Mouse (Mus musculus): ENCODE measurements around the gene Isl2. TPM values are rescaled to one million over a fixed set of nuclear protein-coding genes. Genes with fewer than 3 reads are reported as not detected.

Gene Isl2
- polyA plus RNA-seq, 1 experiment from 2014 or later: not detected

DNA sequence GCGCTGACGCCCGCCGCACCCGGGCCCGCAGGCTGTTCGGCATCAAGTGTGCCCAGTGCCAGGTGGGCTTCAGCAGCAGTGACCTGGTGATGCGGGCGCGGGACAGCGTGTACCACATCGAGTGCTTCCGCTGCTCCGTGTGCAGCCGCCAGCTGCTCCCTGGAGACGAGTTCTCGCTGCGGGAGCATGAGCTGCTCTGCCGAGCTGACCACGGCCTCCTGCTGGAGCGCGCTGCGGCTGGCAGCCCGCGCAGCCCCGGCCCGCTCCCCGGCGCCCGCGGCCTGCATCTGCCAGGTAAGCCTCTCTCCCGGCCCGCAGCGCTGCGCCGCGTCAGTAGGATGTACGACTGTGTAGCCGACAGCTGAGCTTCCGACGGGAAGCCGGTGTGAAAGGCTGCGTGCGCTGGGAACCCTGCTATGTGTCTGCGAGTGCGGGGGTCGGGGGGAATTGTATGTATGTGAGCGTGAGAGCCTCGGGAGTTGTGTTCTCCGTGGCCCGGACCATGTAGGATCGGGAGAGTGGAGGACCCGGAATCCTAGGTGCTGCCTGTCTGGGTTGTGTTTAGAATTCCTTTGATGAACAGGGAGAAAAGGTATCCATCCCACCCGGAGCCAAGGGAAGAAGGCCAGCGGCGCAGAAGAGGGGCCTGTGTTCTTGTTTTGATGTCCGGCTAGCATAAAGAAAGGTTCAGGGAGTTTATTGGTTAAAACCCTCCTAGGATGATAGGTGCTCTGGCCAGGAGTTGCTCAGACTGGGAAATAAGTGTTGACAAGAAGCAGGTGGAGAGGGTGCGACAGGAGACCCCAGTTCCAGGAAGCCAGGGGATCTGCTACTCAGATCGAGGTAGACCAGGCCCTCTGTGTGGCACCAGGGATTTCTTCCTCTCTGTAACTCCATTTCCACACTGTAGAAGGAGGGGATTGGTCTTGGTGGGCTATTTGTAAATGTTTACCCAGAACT, 4.2 kb downstream of the Isl2 start:
- peak; percentile 39 for DNase-seq
- Histone ChIP-seq H3K4me1 (ENCODE audit: insufficient read depth) (peaks cover 8% of the 10 kb centered on the region; the same call in 1 of the 2 replicates), H3K9ac (peak overlapping the region; percentile 3; the same call in 1 of the 2 replicates)

GRCm38 (mm10) chr9:55543336-55543702, 4.8 kb downstream of the Isl2 start:
- Histone ChIP-seq H3K36me3 (ENCODE audit: insufficient read depth) (no peaks in the 10 kb centered on the region), H3K9me3 (ENCODE audit: low read depth, low read length) (no peaks in the 10 kb centered on the region), H3K27ac (ENCODE audit: low read depth) (no peak overlapping the region), H3K4me2 (no peak overlapping the region), H3K4me3 (ENCODE audit: low read depth, low read length) (no peak overlapping the region), H3K9ac (no peak overlapping the region), H3K27me3 (ENCODE audit: insufficient read depth, low read length) (peaks cover 99% of the 10 kb centered on the region), H3K4me1 (ENCODE audit: insufficient read depth) (peaks cover 8% of the 10 kb centered on the region; the same call in 1 of the 2 replicates)
- ATAC-seq (ENCODE audit: insufficient read depth) (no peak), DNase-seq (no peak)
- WGBS: 29% methylated on average over 8 of the region's 8 CpGs
- TF ChIP-seq CTCF (IDR thresholded peaks at IDR 0.05; ENCODE audit: low read depth): no peak

More for the DNA sequence above, 4.2 kb downstream of the Isl2 start:
- ATAC-seq (ENCODE audit: insufficient read depth): no peak
- 4% methylated on average over 58 of the region's 59 CpGs for WGBS
- no peaks in the 10 kb centered on the region for H3K36me3 ChIP-seq (ENCODE audit: insufficient read depth)
- H3K4me3 ChIP-seq (ENCODE audit: low read depth, low read length): peak overlapping the region; percentile 40
- H3K27me3 ChIP-seq (ENCODE audit: insufficient read depth, low read length): peaks cover 96% of the 10 kb centered on the region
- peak overlapping the region; percentile 79 for H3K4me2 ChIP-seq
- no peak overlapping the region for H3K27ac ChIP-seq (ENCODE audit: low read depth)
- no peak for TF ChIP-seq CTCF (IDR thresholded peaks at IDR 0.05; ENCODE audit: low read depth)
- no peaks in the 10 kb centered on the region for H3K9me3 ChIP-seq (ENCODE audit: low read depth, low read length)

DNA sequence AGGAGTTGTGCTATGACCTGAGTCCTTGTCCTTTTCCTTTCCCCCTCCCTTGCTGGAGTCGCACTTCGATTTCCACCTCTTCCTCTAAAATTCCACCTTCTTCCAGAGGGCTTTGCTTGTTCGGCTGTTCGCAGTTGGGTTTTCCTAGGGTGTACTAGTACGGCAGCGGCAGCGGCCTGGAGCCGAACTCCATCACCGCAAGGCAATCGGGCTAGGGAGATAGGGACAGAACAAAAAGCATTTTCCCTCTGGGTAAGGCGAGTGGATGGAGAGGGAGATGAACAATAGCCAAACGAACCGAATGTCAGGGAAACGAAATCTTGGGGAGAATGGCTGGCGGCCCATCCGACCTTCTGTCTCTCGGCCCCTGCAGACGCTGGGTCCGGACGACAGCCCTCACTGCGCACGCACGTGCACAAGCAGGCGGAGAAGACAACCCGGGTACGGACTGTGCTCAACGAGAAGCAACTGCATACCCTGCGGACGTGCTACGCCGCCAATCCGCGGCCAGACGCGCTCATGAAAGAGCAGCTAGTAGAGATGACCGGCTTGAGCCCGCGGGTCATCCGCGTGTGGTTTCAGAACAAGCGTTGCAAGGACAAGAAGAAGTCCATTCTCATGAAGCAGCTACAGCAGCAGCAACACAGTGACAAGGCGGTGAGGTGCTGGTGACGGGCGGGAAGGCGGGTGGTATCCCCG, 5.4 kb downstream of the Isl2 start:
- no peak overlapping the region for H3K27ac ChIP-seq (ENCODE audit: low read depth)
- H3K36me3 ChIP-seq (ENCODE audit: insufficient read depth): no peaks in the 10 kb centered on the region
- H3K9me3 ChIP-seq (ENCODE audit: low read depth, low read length): no peaks in the 10 kb centered on the region
- TF ChIP-seq CTCF (IDR thresholded peaks at IDR 0.05; ENCODE audit: low read depth): no peak
- H3K4me3 ChIP-seq (ENCODE audit: low read depth, low read length): peak overlapping the region; percentile 19
- no peak for ATAC-seq (ENCODE audit: insufficient read depth)
- H3K4me2 ChIP-seq: peak overlapping the region; percentile 48
- DNase-seq: peak; percentile 64
- 3% methylated on average over 46 of the region's 46 CpGs for WGBS
- no peak overlapping the region for H3K9ac ChIP-seq
- peaks cover 99% of the 10 kb centered on the region for H3K27me3 ChIP-seq (ENCODE audit: insufficient read depth, low read length)
- peaks cover 8% of the 10 kb centered on the region; the same call in 1 of the 2 replicates for H3K4me1 ChIP-seq (ENCODE audit: insufficient read depth)

DNA sequence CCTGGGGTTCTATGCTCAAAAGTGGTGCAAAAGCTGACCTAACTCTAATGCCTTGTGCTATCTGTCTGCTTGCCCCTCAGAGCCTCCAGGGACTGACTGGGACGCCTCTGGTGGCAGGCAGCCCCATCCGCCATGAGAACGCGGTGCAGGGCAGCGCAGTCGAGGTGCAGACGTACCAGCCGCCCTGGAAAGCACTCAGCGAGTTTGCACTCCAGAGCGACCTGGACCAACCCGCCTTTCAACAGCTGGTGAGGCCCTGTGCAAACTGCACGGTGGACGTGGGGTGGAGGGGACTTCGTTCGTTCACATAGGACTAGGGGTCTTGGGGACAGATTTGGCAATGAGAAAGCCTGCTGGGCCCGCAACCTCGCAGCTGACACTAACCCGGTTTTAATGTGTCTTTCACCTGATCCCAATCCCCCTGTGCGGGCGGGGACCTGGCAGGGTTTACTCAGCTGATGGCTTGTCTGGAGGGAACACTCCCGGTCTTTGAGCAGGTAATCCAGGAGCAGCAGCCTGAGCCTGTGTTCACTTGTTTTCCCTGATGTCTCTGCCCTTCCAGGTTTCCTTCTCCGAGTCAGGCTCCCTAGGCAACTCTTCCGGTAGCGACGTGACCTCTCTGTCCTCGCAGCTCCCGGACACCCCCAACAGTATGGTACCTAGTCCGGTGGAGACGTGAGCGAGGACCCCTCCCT, 6.5 kb downstream of the Isl2 start:
- TF ChIP-seq CTCF (IDR thresholded peaks at IDR 0.05; ENCODE audit: low read depth): no peak
- Histone ChIP-seq H3K4me3 (ENCODE audit: low read depth, low read length) (peak overlapping the region; percentile 23; the same call in 1 of the 2 replicates), H3K4me1 (ENCODE audit: insufficient read depth) (peaks cover 8% of the 10 kb centered on the region; the same call in 1 of the 2 replicates), H3K9me3 (ENCODE audit: low read depth, low read length) (no peaks in the 10 kb centered on the region), H3K4me2 (peak overlapping the region; percentile 44), H3K27me3 (ENCODE audit: insufficient read depth, low read length) (peaks cover 98% of the 10 kb centered on the region), H3K27ac (ENCODE audit: low read depth) (no peak overlapping the region), H3K9ac (no peak overlapping the region), H3K36me3 (ENCODE audit: insufficient read depth) (no peaks in the 10 kb centered on the region)
- WGBS: 4% methylated on average over 30 of the region's 30 CpGs
- peak; percentile 46 for DNase-seq
- no peak for ATAC-seq (ENCODE audit: insufficient read depth)

DNA sequence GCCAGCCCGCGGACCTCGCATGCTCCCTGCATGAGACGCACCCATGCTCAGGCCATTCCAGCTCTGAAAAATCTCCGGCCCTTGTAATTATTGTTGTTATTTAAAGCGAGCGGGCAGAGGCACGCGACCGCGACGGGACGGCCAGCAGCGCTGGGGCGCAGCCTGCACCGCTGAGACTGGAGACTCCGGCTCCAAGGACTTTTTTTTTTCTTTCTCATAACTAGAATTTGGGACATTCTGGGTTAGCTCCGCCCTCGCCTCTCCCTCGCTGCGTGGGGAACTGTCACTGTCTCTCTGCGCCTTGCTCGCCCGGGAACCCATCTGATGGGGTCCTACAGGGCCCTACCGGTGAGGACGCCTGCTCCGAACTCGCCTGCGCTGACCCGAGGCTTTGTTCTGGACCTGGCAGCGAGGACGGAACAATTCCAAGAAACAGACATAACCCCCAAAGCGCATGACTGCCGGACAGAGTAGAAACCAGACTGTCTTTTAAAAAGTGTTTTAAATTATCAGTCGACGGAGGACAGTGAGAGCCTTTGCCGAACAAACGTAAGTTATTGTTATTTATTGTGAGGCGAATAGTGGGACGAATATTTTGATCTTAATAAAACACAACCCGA, 7.2 kb downstream of the Isl2 start:
- no peak for ATAC-seq (ENCODE audit: insufficient read depth)
- WGBS: 7% methylated on average over 41 of the region's 41 CpGs
- peaks cover 8% of the 10 kb centered on the region; the same call in 1 of the 2 replicates for H3K4me1 ChIP-seq (ENCODE audit: insufficient read depth)

More for the DNA sequence above, 7.2 kb downstream of the Isl2 start:
- H3K9me3 ChIP-seq (ENCODE audit: low read depth, low read length): no peaks in the 10 kb centered on the region
- H3K27me3 ChIP-seq (ENCODE audit: insufficient read depth, low read length): peaks cover 92% of the 10 kb centered on the region
- H3K36me3 ChIP-seq (ENCODE audit: insufficient read depth): no peaks in the 10 kb centered on the region
- peak overlapping the region; percentile 44 for H3K4me2 ChIP-seq
- peak; percentile 21 for DNase-seq
- no peak for TF ChIP-seq CTCF (IDR thresholded peaks at IDR 0.05; ENCODE audit: low read depth)
- H3K9ac ChIP-seq: no peak overlapping the region
- no peak overlapping the region for H3K27ac ChIP-seq (ENCODE audit: low read depth)
- peak overlapping the region; percentile 23; the same call in 1 of the 2 replicates for H3K4me3 ChIP-seq (ENCODE audit: low read depth, low read length)
